Mouse (Mus musculus) inflammation-experienced regulatory T-cells, adult 6 months (primary cell): ENCODE results near the gene Olfr945. TPM values are rescaled to one million over a fixed set of nuclear protein-coding genes. Genes with fewer than 3 reads are reported as not detected.

Experiments used
- ATAC-seq: one replicate; pipeline ENCODE4 v1.8.0; 2017
- polyA plus RNA-seq, 3 experiments: library from polyadenylated mRNA; unstranded; fragments of 100-300 nt; shearing (Covaris generic); gene quantifications; one replicate each; pipeline ENCODE4 v1.2.1; 2017

Olfr945 gene
- polyA plus RNA-seq, result not detected

- no peak for ATAC-seq
Observed at GRCm38 (mm10) chr9:39276718-39277117, at the start of gene Olfr945. Gene Olfr945, minus strand, starts transcription at chr9:39276818.

GRCm38 (mm10) chr9:39325945-39326344 is 49.3 kb upstream of the Olfr945 start, which contains the start of gene Olfr948:
Gene Olfr948, minus strand, starts transcription at chr9:39326045.
- no peak for ATAC-seq

GRCm38 (mm10) chr9:39287136-39287535 is 10.5 kb upstream of the Olfr945 start:
- no peak for ATAC-seq

DNA sequence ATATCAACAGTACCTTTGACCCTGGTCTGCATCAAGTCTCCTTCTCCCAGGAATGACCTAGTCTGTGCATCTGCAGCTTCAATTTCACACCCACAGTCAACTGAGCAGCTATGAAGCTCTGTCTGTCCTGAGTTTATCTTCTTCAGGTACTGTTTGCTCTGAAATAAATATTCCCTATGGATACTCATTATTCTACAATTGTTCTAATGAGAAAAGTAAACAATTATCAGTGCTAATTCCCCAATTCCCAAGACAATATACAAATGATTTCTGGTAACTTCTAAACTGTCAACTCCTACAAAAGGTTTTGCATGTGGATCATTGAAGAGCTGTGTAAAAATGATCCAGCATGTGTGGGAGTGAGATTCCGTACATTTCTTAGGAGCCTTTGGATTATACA is 26.7 kb downstream of the Olfr945 start, which contains the start of gene Olfr1537:
Olfr1537 (minus strand) TSS at position 101 of the 400 bp plus-strand sequence.
- no peak for ATAC-seq

Other genes with a start within 250 kb of the Olfr945 start
- gene Olfr937, start 211.9 kb downstream of the Olfr945 start, polyA plus RNA-seq, result not detected
- gene Olfr938, start 197.9 kb downstream of the Olfr945 start, polyA plus RNA-seq, result not detected
- not detected for gene Olfr27, start 148.7 kb downstream of the Olfr945 start, polyA plus RNA-seq
- gene Olfr943, start 110.5 kb downstream of the Olfr945 start, polyA plus RNA-seq, result under 1 TPM in 1 of 3 experiments, not detected in 2; 0.19 TPM
- gene Olfr944, start 74.9 kb downstream of the Olfr945 start, polyA plus RNA-seq, result not detected
- gene Olfr1537, start 26.8 kb downstream of the Olfr945 start, polyA plus RNA-seq, result not detected
- not detected for gene Olfr948, start 49.2 kb upstream of the Olfr945 start, polyA plus RNA-seq
- gene Olfr951, start 110.6 kb upstream of the Olfr945 start, polyA plus RNA-seq, result not detected
- not detected for gene Olfr952, start 150.3 kb upstream of the Olfr945 start, polyA plus RNA-seq
- gene Olfr954, start 179.9 kb upstream of the Olfr945 start, polyA plus RNA-seq, result not detected
- not detected for gene Olfr955, start 195.1 kb upstream of the Olfr945 start, polyA plus RNA-seq
- not detected for gene Olfr44, start 217.2 kb upstream of the Olfr945 start, polyA plus RNA-seq
- not detected for gene Olfr957, start 239.0 kb upstream of the Olfr945 start, polyA plus RNA-seq